Mouse (Mus musculus) heart, postnatal 0 days (tissue): ENCODE data around the gene Znhit3. TPM values are rescaled to one million over a fixed set of nuclear protein-coding genes. Genes with fewer than 3 reads are reported as not detected.

Source experiments
- ATAC-seq: fragments of 200-750 bp; cut with Nextera tagmentation; 2 replicates; pipeline ENCODE4 v1.8.0; 2017; ENCODE audit warnings: low read depth, moderate number of reproducible peaks, moderate library complexity; ENCODE audit not compliant: insufficient read depth
- DNase-seq: peaks from one replicate; pipeline ENCODE4 v3.0.0-alpha.2; 2016; ENCODE audit warnings: low spot score
- H3K27ac ChIP-seq: fragments of 300-500 bp; sonication (generic); 2 replicates; pipeline ENCODE4 v1.5.1; 2014; ENCODE audit warnings: low read depth, mild to moderate bottlenecking
- H3K27me3 ChIP-seq: fragments of 300-500 bp; sonication (generic); 2 replicates; pipeline ENCODE4 v1.6.1; 2014; ENCODE audit warnings: low read length, mixed read lengths; ENCODE audit not compliant: control insufficient read depth, insufficient read depth
- H3K36me3 ChIP-seq: fragments of 300-500 bp; sonication (generic); replicated peaks from 2 replicates; pipeline ENCODE4 v1.6.1; 2014; ENCODE audit warnings: low read length, mixed read lengths; ENCODE audit not compliant: control insufficient read depth, insufficient read depth
- H3K4me1 ChIP-seq: fragments of 300-500 bp; sonication (generic); 2 replicates; pipeline ENCODE4 v1.6.1; 2014; ENCODE audit warnings: antibody characterized with exemption; ENCODE audit not compliant: control insufficient read depth, insufficient read depth
- H3K4me2 ChIP-seq: fragments of 300-500 bp; sonication (generic); 2 replicates; pipeline ENCODE4 v1.6.1; 2014; ENCODE audit warnings: low read depth, mild to moderate bottlenecking, low read length, moderate library complexity
- H3K4me3 ChIP-seq: fragments of 300-500 bp; sonication (generic); 2 replicates; pipeline ENCODE4 v1.5.1; 2014; ENCODE audit warnings: low read depth, low read length
- H3K9ac ChIP-seq: fragments of 300-500 bp; sonication (generic); replicated peaks from 2 replicates; pipeline ENCODE4 v1.6.1; 2014; ENCODE audit warnings: low read depth, low read length, mixed read lengths
- H3K9me3 ChIP-seq: fragments of 300-500 bp; sonication (generic); replicated peaks from 2 replicates; pipeline ENCODE4 v1.6.1; 2016; ENCODE audit warnings: low read length; ENCODE audit not compliant: control insufficient read depth
- CTCF ChIP-seq: IDR thresholded peaks from 2 replicates; pipeline ENCODE4 v1.5.1; 2016; ENCODE audit warnings: antibody characterized with exemption, control low read depth, low read depth
- EP300 ChIP-seq: IDR thresholded peaks from 2 replicates; pipeline ENCODE4 v1.6.1; 2016; ENCODE audit warnings: antibody characterized with exemption, low read depth
- WGBS: fragments of 180-500 bp; shearing (Covaris S2); extraction: QIAGEN DNeasy Blood & Tissue Kit; methylation state at CpG from one replicate; pipeline ENCODE4 v1.1.7; 2014; 5-methylcytosine and 5-hydroxymethylcytosine counted together
- microRNA-seq: library from miRNA; unstranded; fragments of <30 nt; microRNA quantifications from one replicate; pipeline ENCODE4, GENCODE M21; 2016
- polyA plus RNA-seq: library from polyadenylated mRNA; unstranded; fragments of >200 nt; fragmentation: Nextera tagmentation; extraction: Ambion mirVana; gene quantifications from 2 replicates; pipeline ENCODE4 v1.2.1, GENCODE M21; 2015
- total RNA-seq: library from RNA; depleted of rRNA; stranded (reverse); fragments of >200 nt; gene quantifications from 2 replicates; pipeline ENCODE4 v1.2.3, GENCODE M21; 2014; ENCODE audit warnings: low replicate concordance; rRNA removed

Gene Znhit3
- total and polyA plus RNA-seq, 2 experiments from 2014 or later: 21.1 to 27.5 TPM

DNA sequence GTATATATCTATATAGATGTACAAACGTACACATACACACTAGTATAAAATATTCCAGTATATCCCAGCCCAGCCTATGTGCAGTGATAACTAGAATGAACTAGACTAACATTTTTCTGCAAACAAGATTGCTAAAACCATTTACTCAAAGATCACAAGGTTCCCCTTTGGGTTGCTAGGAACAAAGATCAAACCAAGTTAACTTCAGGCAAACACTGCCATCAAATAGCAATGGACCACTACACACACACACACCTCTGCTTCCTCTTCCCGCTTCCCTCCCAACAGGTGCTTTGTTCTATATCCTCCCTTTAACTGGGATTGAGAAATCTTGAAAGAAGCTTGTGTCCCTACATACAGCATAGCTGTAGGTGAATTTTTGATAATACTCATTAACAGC, 48.6 kb downstream of the Znhit3 start:
- Histone ChIP-seq H3K27ac (no peak overlapping the region), H3K9ac (no peak overlapping the region), H3K27me3 (no peaks in the 10 kb centered on the region), H3K4me2 (no peak overlapping the region; the same call in 1 of the 2 replicates), H3K4me1 (peaks cover 19% of the 10 kb centered on the region; the same call in 1 of the 2 replicates), H3K4me3 (no peak overlapping the region), H3K36me3 (peaks cover 9% of the 10 kb centered on the region; the same call in 1 of the 2 replicates), H3K9me3 (no peaks in the 10 kb centered on the region)
- WGBS: 82% methylated on average over 2 of the region's 2 CpGs
- no peak for TF ChIP-seq EP300
- no peak for TF ChIP-seq CTCF
- no peak for DNase-seq
- ATAC-seq: no peak

DNA sequence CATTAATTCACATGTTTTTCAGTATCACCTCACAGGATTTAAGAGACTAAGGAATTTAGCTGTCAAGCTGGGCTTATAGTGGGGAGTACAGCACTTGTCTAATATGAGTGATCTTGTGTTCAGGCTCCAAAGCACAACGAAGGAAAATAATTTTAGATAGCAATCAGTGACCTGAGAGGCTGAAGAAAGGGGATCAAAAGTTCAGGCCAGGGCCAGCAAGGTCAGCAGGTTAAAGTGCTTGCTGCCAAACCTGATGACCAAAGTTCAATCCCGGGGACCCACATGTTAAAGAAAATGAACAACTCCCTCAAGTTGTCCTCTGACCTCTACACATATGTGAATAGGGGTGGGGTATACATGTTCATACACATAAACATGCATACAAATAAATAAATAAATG, 50.9 kb downstream of the Znhit3 start:
- 58% methylated on average over 2 of the region's 2 CpGs for WGBS
- no peaks in the 10 kb centered on the region for H3K9me3 ChIP-seq
- H3K36me3 ChIP-seq: peaks cover 24% of the 10 kb centered on the region
- TF ChIP-seq CTCF: no peak
- no peak for TF ChIP-seq EP300
- H3K9ac ChIP-seq: no peak overlapping the region
- DNase-seq (no peak), ATAC-seq (no peak)
- no peak overlapping the region for H3K4me3 ChIP-seq
- H3K4me1 ChIP-seq: peaks cover 17% of the 10 kb centered on the region; the same call in 1 of the 2 replicates
- H3K27ac ChIP-seq: no peak overlapping the region
- no peak overlapping the region for H3K4me2 ChIP-seq
- no peaks in the 10 kb centered on the region for H3K27me3 ChIP-seq

Small RNAs within 50 kb of the gene (microRNA-seq; reads per million reads assigned to microRNA genes)
- gene Gm23564: not detected

Other genes starting within 250 kb of the Znhit3 start
- 13.9 and 33.7 TPM in 2 replicates for gene Mrm1, start 96.9 kb downstream of the Znhit3 start, total RNA-seq
- gene Mrm1, start 96.9 kb downstream of the Znhit3 start, polyA plus RNA-seq: 21.5 and 21.9 TPM in 2 replicates
- 148 and 166 TPM in 2 replicates for gene Dhrs11, start 87.4 kb downstream of the Znhit3 start, total RNA-seq
- gene Dhrs11, start 87.4 kb downstream of the Znhit3 start, polyA plus RNA-seq: 110 TPM in 2 replicates
- 31.2 and 35.0 TPM in 2 replicates for gene Ggnbp2, start 45.5 kb downstream of the Znhit3 start, total RNA-seq
- 37.2 and 39.4 TPM in 2 replicates for gene Ggnbp2, start 45.5 kb downstream of the Znhit3 start, polyA plus RNA-seq
- 2.1 and 12.6 TPM in 2 replicates for gene Myo19, start 36.2 kb downstream of the Znhit3 start, total RNA-seq
- 2.6 and 3.0 TPM in 2 replicates for gene Myo19, start 36.2 kb downstream of the Znhit3 start, polyA plus RNA-seq
- 0.77 and 2.5 TPM in 2 replicates for gene Pigw, start 36.1 kb downstream of the Znhit3 start, total RNA-seq
- 1.6 and 2.1 TPM in 2 replicates for gene Pigw, start 36.1 kb downstream of the Znhit3 start, polyA plus RNA-seq
- gene Car4, start 41.4 kb upstream of the Znhit3 start, total RNA-seq: 7.4 TPM in 1 of 2 replicates, not detected in the other
- gene Car4, start 41.4 kb upstream of the Znhit3 start, polyA plus RNA-seq: 30.8 and 33.7 TPM in 2 replicates
- 9.9 and 20.7 TPM in 2 replicates for gene Usp32, start 223.8 kb upstream of the Znhit3 start, total RNA-seq
- gene Usp32, start 223.8 kb upstream of the Znhit3 start, polyA plus RNA-seq: 2.0 and 2.3 TPM in 2 replicates